Mouse (Mus musculus) hindlimb bud, embryonic 11.5 days (tissue): ENCODE measurements around the gene Cdhr2.

Experiments used
- DNase-seq: peaks from one replicate; pipeline ENCODE4 v3.0.0-alpha.2; 2012; ENCODE audit warnings: low read depth, low spot score; ENCODE audit errors: extremely low spot score

Cdhr2 gene

GRCm38 (mm10) chr13:54701243-54701642 is at the start of gene Cdhr2:
TSS of gene Cdhr2 (plus strand) at chr13:54701461.
- no peak for DNase-seq

GRCm38 (mm10) chr13:54660877-54661276 is 40.4 kb upstream of the Cdhr2 start:
- DNase-seq: no peak

GRCm38 (mm10) chr13:54661358-54661757 is 39.9 kb upstream of the Cdhr2 start:
- no peak for DNase-seq

GRCm38 (mm10) chr13:54663999-54664398 is 37.3 kb upstream of the Cdhr2 start:
- DNase-seq: no peak

- no peak for DNase-seq
These were observed 36.8 kb upstream of the Cdhr2 start for GRCm38 (mm10) chr13:54664509-54664908.

GRCm38 (mm10) chr13:54665062-54665461 is 36.2 kb upstream of the Cdhr2 start:
- DNase-seq: no peak

- DNase-seq: no peak
These were observed 30.8 kb upstream of the Cdhr2 start for GRCm38 (mm10) chr13:54670491-54670890.

GRCm38 (mm10) chr13:54675895-54676590 is 25.2 kb upstream of the Cdhr2 start:
- DNase-seq: no peak

GRCm38 (mm10) chr13:54678263-54678662 is 23.0 kb upstream of the Cdhr2 start:
- no peak for DNase-seq

- no peak for DNase-seq
These were observed 20.9 kb upstream of the Cdhr2 start for GRCm38 (mm10) chr13:54680184-54680853.

GRCm38 (mm10) chr13:54681291-54681690 is 20.0 kb upstream of the Cdhr2 start:
- no peak for DNase-seq

- no peak for DNase-seq
These were observed 18.0 kb upstream of the Cdhr2 start for GRCm38 (mm10) chr13:54683301-54683700.

- no peak for DNase-seq
These were observed 16.9 kb upstream of the Cdhr2 start for GRCm38 (mm10) chr13:54684140-54684896.

- no peak for DNase-seq
These were observed 16.1 kb upstream of the Cdhr2 start for GRCm38 (mm10) chr13:54685174-54685573.

GRCm38 (mm10) chr13:54686139-54687053 is 14.9 kb upstream of the Cdhr2 start:
- no peak for DNase-seq

GRCm38 (mm10) chr13:54687096-54687495 is 14.2 kb upstream of the Cdhr2 start:
- DNase-seq: no peak

GRCm38 (mm10) chr13:54687575-54688424 is 13.5 kb upstream of the Cdhr2 start:
- peak; percentile 82 for DNase-seq

- no peak for DNase-seq
These were observed 11.0 kb upstream of the Cdhr2 start for GRCm38 (mm10) chr13:54690151-54690740.

GRCm38 (mm10) chr13:54691737-54692136 is 9.5 kb upstream of the Cdhr2 start:
- no peak for DNase-seq
